Mouse (Mus musculus) layer of hippocampus, postnatal 14 days (tissue): ENCODE measurements around the gene Tgds. TPM values are rescaled to one million over a fixed set of nuclear protein-coding genes. Genes with fewer than 3 reads are reported as not detected.
"Not testable (repeated sequence)": the region's sequence is repeated elsewhere in the genome, so short reads cannot be mapped to it uniquely, and the experiment has no call there.

Source experiments
- DNase-seq, 2 experiments: peaks; one replicate each; pipeline ENCODE4 v3.0.0; 2021 to 2022; ENCODE audit warnings: low spot score in 2 of 2, mixed read lengths in 1 of 2
- total RNA-seq, 2 experiments: library from RNA; stranded (reverse); gene quantifications; 2 replicates each; pipeline ENCODE4 v1.2.3; 2021

The Tgds gene
- total RNA-seq, 2 experiments from 2014 or later, result 11.0 to 11.3 TPM

DNA sequence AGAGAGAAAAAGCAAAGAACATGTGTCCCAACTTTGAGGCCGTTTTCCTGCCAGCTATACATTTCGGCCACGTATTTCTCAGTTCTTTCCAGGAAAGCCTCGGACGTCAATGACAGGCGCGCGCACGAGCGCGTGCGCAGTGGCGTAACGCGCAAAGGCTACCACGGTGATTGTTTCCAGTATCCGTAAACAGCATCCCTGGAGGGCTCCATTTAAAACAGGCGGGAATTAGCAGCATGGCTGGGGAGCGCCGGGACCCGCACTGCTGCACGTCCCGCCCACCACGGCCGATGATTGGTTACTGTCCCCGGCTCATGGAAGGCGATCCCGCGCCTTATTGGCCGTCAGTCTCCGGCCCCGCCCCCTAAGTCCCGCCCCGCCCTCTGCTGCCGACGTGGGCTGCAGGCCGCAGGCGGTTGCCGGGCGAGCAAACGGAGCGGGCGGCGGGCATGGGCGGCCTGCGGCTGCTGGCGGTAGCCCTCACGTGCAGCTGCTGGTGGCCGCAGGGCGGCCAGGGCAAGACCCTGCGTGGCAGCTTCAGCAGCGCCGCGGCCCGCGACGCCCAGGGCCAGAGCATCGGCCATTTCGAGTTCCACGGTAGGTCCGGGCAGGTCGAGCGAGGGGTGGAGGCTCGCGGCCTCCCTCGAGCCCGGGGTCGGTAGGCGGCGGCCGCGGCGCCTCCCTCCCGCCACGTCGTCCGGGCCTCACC is 4.3 kb upstream of the Tgds start, which contains the start of gene Gpr180:
Gpr180 (plus strand) TSS at position 415 of the 709 bp plus-strand sequence.
- peak; percentile 94 to 97 for DNase-seq

DNA sequence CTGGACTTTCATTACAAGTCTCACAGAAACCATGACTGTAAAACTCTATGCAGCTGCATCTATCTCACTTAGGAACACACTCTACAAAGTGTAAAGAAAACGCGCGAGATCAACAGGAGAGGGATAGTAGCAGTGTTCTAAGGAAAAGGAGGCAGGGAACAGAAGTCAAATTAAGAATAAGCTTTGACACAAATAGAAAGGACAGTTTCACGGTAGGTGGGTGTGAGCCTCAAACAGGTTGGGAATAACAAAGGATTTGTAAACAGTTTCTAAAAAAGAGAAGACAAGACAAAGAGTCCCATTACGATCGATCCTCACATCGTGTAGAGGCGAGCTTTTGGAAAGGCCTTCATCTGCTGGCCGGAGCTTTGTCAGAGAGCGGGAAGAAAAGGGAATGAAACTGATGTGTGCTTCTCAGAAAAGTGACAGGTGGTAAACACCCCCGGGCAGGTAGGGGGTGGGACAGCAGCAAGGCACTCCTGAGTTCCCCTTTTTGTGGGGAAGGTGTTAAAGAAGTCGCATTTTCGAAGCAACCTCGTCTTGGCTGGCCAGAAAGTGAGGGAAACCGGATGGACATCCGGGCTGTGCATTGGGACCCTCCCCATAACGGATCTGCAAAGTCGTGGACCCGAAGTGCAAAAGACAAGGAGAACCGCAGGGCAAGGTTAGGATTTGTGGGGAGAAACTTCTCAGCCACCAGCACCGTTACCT is 469 bp downstream of the Tgds start:
- DNase-seq, result no peak

- no peak for DNase-seq
Measured at GRCm38 (mm10) chr14:118131472-118131871, 1.1 kb downstream of the Tgds start.

GRCm38 (mm10) chr14:118126301-118126700 is 6.3 kb downstream of the Tgds start:
- no peak for DNase-seq

- no peak for DNase-seq
Measured at GRCm38 (mm10) chr14:118124771-118125170, 7.8 kb downstream of the Tgds start.

DNA sequence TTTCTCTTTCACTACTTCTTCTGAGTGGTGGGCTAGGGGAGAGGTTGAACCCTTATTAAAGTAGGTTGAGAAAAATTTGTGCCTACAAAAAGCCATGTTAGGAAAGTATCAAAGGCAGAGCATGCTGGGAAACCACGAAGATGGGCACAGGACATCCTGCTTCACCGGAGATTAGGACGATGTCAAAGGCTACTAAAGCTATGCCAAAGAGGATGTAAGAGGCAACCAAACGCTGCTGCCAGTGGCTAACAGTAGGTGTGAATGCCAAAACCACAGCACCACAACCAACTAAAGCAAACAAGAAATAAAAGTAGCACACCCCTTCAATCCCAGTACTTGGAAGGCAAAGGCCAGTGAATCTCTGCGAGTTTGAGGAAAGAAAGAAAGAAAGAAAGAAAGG is 8.4 kb downstream of the Tgds start:
- no peak for DNase-seq

GRCm38 (mm10) chr14:118113116-118113515 is 19.4 kb downstream of the Tgds start:
- DNase-seq, result no peak

GRCm38 (mm10) chr14:118107479-118107878 is 25.1 kb downstream of the Tgds start:
- not testable (repeated sequence) for DNase-seq

- no peak for DNase-seq
Measured at GRCm38 (mm10) chr14:118101227-118101990, 31.1 kb downstream of the Tgds start.

GRCm38 (mm10) chr14:118098265-118098664 is 34.3 kb downstream of the Tgds start:
- no peak for DNase-seq

DNA sequence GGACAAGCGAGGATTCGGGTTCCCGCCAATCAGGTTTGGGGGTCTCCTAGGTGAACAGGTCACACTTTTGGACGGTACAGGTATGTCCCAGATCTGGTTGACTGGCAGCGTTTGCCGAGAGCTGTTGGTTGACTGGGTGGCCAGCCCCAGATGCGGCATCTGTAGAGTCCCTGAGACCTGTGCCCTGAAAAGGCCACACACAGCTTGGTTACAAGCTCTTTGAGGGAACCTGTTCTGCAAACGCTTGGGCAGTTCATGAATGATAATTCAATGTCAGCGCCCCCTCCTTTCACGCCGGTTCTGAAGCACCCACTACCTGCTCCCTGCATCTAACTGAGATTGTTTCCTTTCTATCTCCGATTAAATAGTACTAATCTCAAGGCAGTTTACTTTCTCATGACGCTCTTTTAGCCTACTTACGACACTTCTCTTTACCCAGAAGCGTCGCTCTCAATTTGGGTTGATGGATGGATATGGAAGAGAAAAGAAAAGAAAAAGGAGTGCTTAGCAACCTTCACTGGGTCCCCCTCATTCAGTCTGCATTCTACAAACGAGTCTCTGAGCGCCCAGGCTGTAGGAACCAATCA is 42.7 kb downstream of the Tgds start:
- DNase-seq, result peak in 1 of 2 experiments; percentile 29

- peak; percentile 89 to 94 for DNase-seq
Measured at GRCm38 (mm10) chr14:118089215-118089805, 43.2 kb downstream of the Tgds start.

DNA sequence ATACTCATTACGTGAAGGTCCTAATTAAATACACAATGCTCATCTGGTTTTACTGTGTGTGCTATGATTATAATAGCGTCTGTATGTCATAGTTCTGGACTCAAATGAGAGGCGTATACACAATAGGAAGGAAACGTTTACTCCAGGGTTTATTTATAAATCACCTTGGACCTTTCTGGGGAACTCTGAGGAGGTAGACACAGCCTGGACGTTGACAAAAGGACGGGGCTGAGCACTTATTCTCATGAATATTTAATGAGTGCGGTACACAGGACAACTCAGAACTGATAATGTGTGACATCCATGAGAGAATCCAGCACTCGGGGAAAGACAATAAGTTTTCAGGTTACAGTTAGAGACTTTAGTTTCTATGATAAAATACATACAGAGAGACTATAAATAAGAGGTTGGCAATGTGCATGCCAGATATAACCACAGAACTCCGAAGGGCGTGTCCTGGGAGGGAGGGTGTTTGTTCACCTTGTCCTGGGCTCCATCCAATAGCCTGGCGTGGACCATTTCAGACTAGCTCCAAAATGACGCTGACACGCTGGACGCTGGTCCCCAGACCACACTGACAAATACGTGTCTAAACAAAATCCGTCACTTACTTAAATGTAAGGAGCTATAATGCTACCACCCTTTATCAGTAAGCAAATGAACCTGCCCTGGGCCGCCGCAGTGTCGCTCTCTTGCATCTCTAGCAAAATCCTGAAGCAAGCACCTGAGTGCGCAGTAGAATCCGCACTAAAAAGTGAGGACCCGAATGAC is 43.9 kb downstream of the Tgds start:
- no peak for DNase-seq

GRCm38 (mm10) chr14:118086271-118087035 is 46.1 kb downstream of the Tgds start:
- no peak for DNase-seq

- DNase-seq, result no peak
Measured at GRCm38 (mm10) chr14:118083851-118084250, 48.7 kb downstream of the Tgds start.

- DNase-seq, result no peak
Measured at GRCm38 (mm10) chr14:118080606-118081005, 51.9 kb downstream of the Tgds start.

DNA sequence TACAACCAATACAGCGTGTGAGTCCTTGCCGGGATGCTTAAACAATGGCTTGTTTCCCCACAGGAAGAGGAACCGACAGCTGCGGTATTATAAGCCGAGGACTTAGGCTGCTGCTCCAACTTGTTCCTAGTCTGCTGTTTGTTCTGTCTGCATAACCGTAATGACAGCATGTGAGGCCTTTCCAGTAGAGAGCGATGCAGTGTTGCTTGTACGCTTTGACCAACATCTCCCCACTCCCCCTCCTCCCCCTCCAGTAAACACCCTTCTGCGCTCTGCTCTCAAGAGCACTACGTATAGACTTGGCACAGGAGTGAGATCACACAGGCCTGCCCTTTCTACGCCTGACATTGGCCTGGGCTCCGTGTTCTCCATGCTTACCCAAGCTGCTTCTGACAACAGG is 62.5 kb downstream of the Tgds start:
- no peak for DNase-seq

GRCm38 (mm10) chr14:118069439-118070079 is 63.0 kb downstream of the Tgds start:
- no peak for DNase-seq
